Mouse (Mus musculus) layer of hippocampus, adult 2 months (tissue): ENCODE data around the gene Aifm1. TPM values are rescaled to one million over a fixed set of nuclear protein-coding genes. Genes with fewer than 3 reads are reported as not detected.

ENCODE experiments used
- DNase-seq, 2 experiments: peaks; one replicate each; pipeline ENCODE4 v3.0.0; 2022; ENCODE audit warnings: low spot score in 2 of 2
- H3K27ac ChIP-seq: fragments of 200-600 bp; 2 replicates; pipeline ENCODE4 v1.8.1; 2022
- H3K4me3 ChIP-seq: fragments of 200-600 bp; 2 replicates; pipeline ENCODE4 v1.8.1; 2022; ENCODE audit warnings: mild to moderate bottlenecking
- CTCF ChIP-seq: fragments of 200-600 bp; conservative IDR thresholded peaks from 2 replicates; pipeline ENCODE4 v1.8.1; 2022; ENCODE audit warnings: antibody characterized with exemption, mild to moderate bottlenecking, moderate library complexity
- total RNA-seq, 2 experiments: library from RNA; stranded (reverse); gene quantifications; 2 replicates each; pipeline ENCODE4 v1.2.3; 2021

The Aifm1 gene
- total RNA-seq, 2 experiments from 2014 or later: 27.8 to 29.0 TPM

GRCm38 (mm10) chrX:48432599-48433526, 80.5 kb downstream of the Aifm1 start:
- TF ChIP-seq CTCF: no peak
- Histone ChIP-seq H3K27ac (no peak overlapping the region), H3K4me3 (no peak overlapping the region)
- DNase-seq: no peak

- no peak for TF ChIP-seq CTCF
- no peak overlapping the region for H3K27ac ChIP-seq
- DNase-seq: no peak
- H3K4me3 ChIP-seq: no peak overlapping the region
Measured at GRCm38 (mm10) chrX:48429538-48429937, 83.8 kb downstream of the Aifm1 start.

- DNase-seq: no peak
- Histone ChIP-seq H3K27ac (no peak overlapping the region), H3K4me3 (no peak overlapping the region)
- TF ChIP-seq CTCF: no peak
Measured at GRCm38 (mm10) chrX:48429100-48429499, 84.3 kb downstream of the Aifm1 start.

GRCm38 (mm10) chrX:48428642-48429041, 84.7 kb downstream of the Aifm1 start:
- no peak overlapping the region for H3K27ac ChIP-seq
- no peak for DNase-seq
- no peak for TF ChIP-seq CTCF
- no peak overlapping the region for H3K4me3 ChIP-seq

- no peak for TF ChIP-seq CTCF
- DNase-seq: no peak
- H3K4me3 ChIP-seq: no peak overlapping the region
- no peak overlapping the region for H3K27ac ChIP-seq
Measured at GRCm38 (mm10) chrX:48428241-48428640, 85.1 kb downstream of the Aifm1 start.

- no peak for TF ChIP-seq CTCF
- no peak for DNase-seq
- Histone ChIP-seq H3K27ac (no peak overlapping the region), H3K4me3 (no peak overlapping the region)
Measured at GRCm38 (mm10) chrX:48425280-48425679, 88.1 kb downstream of the Aifm1 start.

Other genes with a start within 250 kb of the Aifm1 start
- 10 to 100 TPM; 15.0 to 21.0 TPM for gene Bcorl1, start 172.2 kb downstream of the Aifm1 start, total RNA-seq
- under 1 TPM; 0.61 to 0.84 TPM for gene Elf4, start 50.4 kb downstream of the Aifm1 start, total RNA-seq
- gene Rab33a, start 5.7 kb upstream of the Aifm1 start, total RNA-seq: 10 to 100 TPM; 22.1 to 24.3 TPM
- 10 to 100 TPM; 19.5 to 23.9 TPM for gene Zfp280c, start 80.9 kb upstream of the Aifm1 start, total RNA-seq
- 10 to 100 TPM; 57.2 to 57.3 TPM for gene Slc25a14, start 109.8 kb upstream of the Aifm1 start, total RNA-seq
- not detected for gene Gpr119, start 160.9 kb upstream of the Aifm1 start, total RNA-seq
- gene Rbmx2, start 181.4 kb upstream of the Aifm1 start, total RNA-seq: 1 to 10 TPM; 4.7 to 6.7 TPM